Mouse (Mus musculus): ENCODE data around the gene Lat. TPM values are rescaled to one million over a fixed set of nuclear protein-coding genes. Genes with fewer than 3 reads are reported as not detected.

Gene Lat
- 1.4 and 1.8 TPM in 2 replicates for polyA plus RNA-seq (2012; rRNA removed)

GRCm38 (mm10) chr7:126369393-126369792 is at the start of gene Lat:
Gene Lat (minus strand): TSS chr7:126369570.

GRCm38 (mm10) chr7:126414725-126415124 is 45.4 kb upstream of the Lat start, which contains the start of gene Cd19:
Gene Cd19 (minus strand): TSS chr7:126414889.

GRCm38 (mm10) chr7:126396298-126397119 is 27.1 kb upstream of the Lat start, which contains the start of gene Nfatc2ip:
Gene Nfatc2ip (minus strand): TSS chr7:126396737.

GRCm38 (mm10) chr7:126377278-126378158 is 8.1 kb upstream of the Lat start, which contains the start of gene Spns1:
Gene Spns1 (minus strand): TSS chr7:126377450.

Other genes with a start within 250 kb of the Lat start
- gene Xpo6, start 169.1 kb downstream of the Lat start, polyA plus RNA-seq (2012; rRNA removed) = 134 and 178 TPM in 2 replicates
- 284 and 309 TPM in 2 replicates for gene Sbk1, start 97.0 kb downstream of the Lat start, polyA plus RNA-seq (2012; rRNA removed)
- 169 and 185 TPM in 2 replicates for gene Spns1, start 7.9 kb upstream of the Lat start, polyA plus RNA-seq (2012; rRNA removed)
- 9.2 and 9.3 TPM in 2 replicates for gene Nfatc2ip, start 27.2 kb upstream of the Lat start, polyA plus RNA-seq (2012; rRNA removed)
- 0.09 TPM in 2 replicates for gene Cd19, start 45.3 kb upstream of the Lat start, polyA plus RNA-seq (2012; rRNA removed)
- 26.3 and 27.6 TPM in 2 replicates for gene Rabep2, start 59.2 kb upstream of the Lat start, polyA plus RNA-seq (2012; rRNA removed)
- gene Atp2a1, start 93.5 kb upstream of the Lat start, polyA plus RNA-seq (2012; rRNA removed) = 0.10 and 20.6 TPM in 2 replicates
- 72.7 and 73.4 TPM in 2 replicates for gene Sh2b1, start 105.9 kb upstream of the Lat start, polyA plus RNA-seq (2012; rRNA removed)
- 107 and 112 TPM in 2 replicates for gene Tufm, start 117.8 kb upstream of the Lat start, polyA plus RNA-seq (2012; rRNA removed)
- 132 and 161 TPM in 2 replicates for gene Atxn2l, start 133.9 kb upstream of the Lat start, polyA plus RNA-seq (2012; rRNA removed)
- gene Eif3c, start 196.8 kb upstream of the Lat start, polyA plus RNA-seq (2012; rRNA removed) = 114 and 117 TPM in 2 replicates
- 0.27 and 0.32 TPM in 2 replicates for gene Apobr, start 215.4 kb upstream of the Lat start, polyA plus RNA-seq (2012; rRNA removed)
- 51.0 and 53.4 TPM in 2 replicates for gene Cln3, start 216.2 kb upstream of the Lat start, polyA plus RNA-seq (2012; rRNA removed)
- not detected in 2 replicates for gene Il27, start 225.4 kb upstream of the Lat start, polyA plus RNA-seq (2012; rRNA removed)

All from central nervous system, embryonic 18 days (tissue).